Mouse (Mus musculus) mouse trophoblast stem cell (cell line): Measurements from ENCODE around the gene Cdh16.

ENCODE experiments used
- in situ Hi-C, 2 experiments: fragments of 300-500 bp; cut with MseI, MboI; formaldehyde crosslinking; loops; 2 replicates in 1 of 2; 3 replicates in 1 of 2; pipeline ENCODE4 v1.15.1; 2025

The Cdh16 gene

GRCm38 (mm10) chr8:104570436-104571343, 53.5 kb downstream of the Cdh16 start:
- in situ Hi-C loops, result no loop called here

DNA sequence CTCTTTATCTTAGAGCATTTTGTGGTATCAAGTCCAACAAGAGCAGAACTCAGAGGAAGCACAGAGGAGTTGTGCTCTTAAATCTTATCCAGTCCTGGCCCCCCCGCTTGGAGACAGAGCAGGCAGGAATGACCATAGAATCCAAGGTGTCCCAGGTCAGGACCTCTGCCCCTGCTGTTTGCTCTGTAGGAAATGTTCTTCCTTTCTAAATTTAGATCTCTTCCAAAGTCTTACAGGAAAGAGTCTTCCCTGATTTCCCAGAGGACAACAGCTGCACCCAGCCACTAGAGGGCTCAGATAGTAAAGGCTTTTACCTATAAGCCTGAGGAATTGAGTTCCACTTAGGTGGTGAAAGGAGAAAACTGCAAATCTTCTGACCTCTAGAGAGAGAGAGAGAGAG, 54.6 kb downstream of the Cdh16 start:
- in situ Hi-C loops, result no loop called here

DNA sequence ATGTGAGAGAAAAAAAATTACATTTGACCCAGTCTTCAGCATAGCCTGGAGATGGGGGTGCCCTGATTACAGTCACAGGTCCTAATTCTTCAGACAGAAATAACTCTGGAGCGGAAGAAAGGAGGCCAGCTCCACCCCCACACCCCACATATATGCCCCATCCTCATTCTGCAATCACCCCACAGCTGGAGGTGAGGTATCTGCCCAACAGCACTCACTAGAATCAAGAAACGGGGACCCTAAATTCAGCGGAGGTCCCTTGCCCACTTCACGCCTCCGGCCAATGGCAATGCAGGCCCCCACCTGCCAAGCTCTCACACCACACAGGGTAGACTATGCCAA, 58.8 kb downstream of the Cdh16 start:
- in situ Hi-C loops, result no loop called here

DNA sequence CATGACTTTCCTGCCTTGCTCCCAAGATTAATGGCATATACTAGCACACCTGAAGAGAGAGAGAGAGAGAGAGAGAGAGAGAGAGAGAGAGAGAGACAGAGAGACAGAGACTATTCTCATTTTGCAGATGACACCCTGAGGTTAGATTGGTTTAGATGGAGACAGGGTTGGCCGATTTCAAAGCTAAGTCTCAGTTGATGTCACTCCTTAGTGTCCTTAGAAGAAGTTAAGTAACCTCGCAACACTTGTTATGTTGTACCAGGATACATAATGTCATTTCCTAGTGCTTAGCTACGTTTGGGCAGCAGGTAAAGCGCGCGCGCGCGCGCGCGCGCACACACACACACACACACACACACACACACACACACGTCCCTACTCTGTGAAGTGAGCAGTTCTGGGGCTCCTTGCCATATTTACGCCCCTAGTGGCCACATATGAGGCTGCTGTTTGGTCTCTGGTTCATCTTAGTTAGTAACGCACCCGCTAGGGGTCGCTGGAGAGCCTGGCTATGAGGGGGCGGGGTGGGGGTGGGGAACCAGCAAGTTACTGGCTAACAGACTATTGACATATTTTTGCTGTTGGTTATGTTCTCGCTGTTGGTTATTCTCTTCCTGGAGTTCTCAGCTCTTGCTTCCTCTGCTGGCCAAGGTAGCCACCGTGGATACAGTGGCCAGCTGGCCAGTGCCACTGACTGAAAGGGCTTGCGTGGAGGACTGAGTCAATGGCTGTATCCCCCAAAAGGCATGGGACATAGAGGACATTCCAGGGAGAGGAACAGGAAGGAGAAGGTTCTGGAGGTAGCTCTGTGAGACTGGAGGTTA, 59.4 kb downstream of the Cdh16 start:
- in situ Hi-C loops, result no loop called here

- in situ Hi-C loops, result no loop called here
These were observed 63.5 kb downstream of the Cdh16 start for GRCm38 (mm10) chr8:104560731-104561130.

- in situ Hi-C loops, result no loop called here
These were observed 67.0 kb downstream of the Cdh16 start for GRCm38 (mm10) chr8:104557226-104557625.

DNA sequence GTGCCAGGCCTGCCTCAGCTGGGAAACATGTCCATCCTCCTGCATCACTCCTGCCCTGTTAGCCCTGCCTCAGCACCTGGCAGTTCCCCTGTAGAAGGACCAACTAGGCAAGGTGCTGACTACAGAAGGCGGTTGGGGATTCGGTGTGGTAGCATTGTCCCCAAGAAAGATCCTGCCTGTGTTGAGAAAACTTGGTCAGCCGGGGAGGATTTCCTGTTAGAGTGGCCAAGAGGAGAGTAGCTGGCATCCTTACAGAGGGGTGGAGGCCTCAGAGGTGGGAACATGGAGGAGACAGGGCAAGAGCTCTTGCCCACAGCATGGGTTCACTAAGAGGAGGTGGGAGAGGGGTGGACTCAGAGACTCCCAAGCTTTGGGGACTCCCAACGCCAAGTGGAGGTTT, 69.0 kb downstream of the Cdh16 start:
- in situ Hi-C loops, result no loop called here
